Mouse (Mus musculus) heart, adult 2 months (tissue): ENCODE results near the gene Wdsub1. TPM values are rescaled to one million over a fixed set of nuclear protein-coding genes. Genes with fewer than 3 reads are reported as not detected.

Experiments used
- DNase-seq, 2 experiments: peaks; one replicate each; pipeline ENCODE4 v3.0.0; 2021
- H3K27ac ChIP-seq: fragments of 200-600 bp; 2 replicates; pipeline ENCODE4 v1.8.1; 2022
- H3K27me3 ChIP-seq: fragments of 200-500 bp; 2 replicates; pipeline ENCODE4 v1.6.1; 2012; ENCODE audit warnings: mild to moderate bottlenecking, low read length, inconsistent platforms, mixed read lengths; ENCODE audit not compliant: control insufficient read depth, insufficient read depth
- H3K36me3 ChIP-seq: fragments of 200-500 bp; 2 replicates; pipeline ENCODE4 v1.6.1; 2012; ENCODE audit warnings: low read length, inconsistent platforms; ENCODE audit not compliant: control insufficient read depth, insufficient read depth
- H3K4me1 ChIP-seq: fragments of 200-500 bp; 2 replicates; pipeline ENCODE4 v1.6.1; 2011; ENCODE audit warnings: low read length; ENCODE audit not compliant: control insufficient read depth, insufficient read depth
- H3K4me3 ChIP-seq: fragments of 200-600 bp; 2 replicates; pipeline ENCODE4 v1.8.1; 2022
- H3K79me2 ChIP-seq: fragments of 200-500 bp; replicated peaks from 2 replicates; pipeline ENCODE4 v1.6.1; 2012; ENCODE audit warnings: mild to moderate bottlenecking, inconsistent platforms, low read length, moderate library complexity, mixed read lengths; ENCODE audit not compliant: control insufficient read depth, insufficient read depth
- H3K9ac ChIP-seq: fragments of 200-500 bp; 2 replicates; pipeline ENCODE4 v1.6.1; 2012; ENCODE audit warnings: low read depth, mild to moderate bottlenecking, control low read depth, inconsistent platforms, low read length, mixed read lengths
- CTCF ChIP-seq: fragments of 200-600 bp; IDR thresholded peaks from 2 replicates; pipeline ENCODE4 v1.8.1; 2022; ENCODE audit warnings: antibody characterized with exemption, mild to moderate bottlenecking, moderate library complexity
- EP300 ChIP-seq: fragments of 200-500 bp; IDR thresholded peaks from 2 replicates; pipeline ENCODE4 v1.6.1; 2011; ENCODE audit warnings: low read depth, low read length, control low read depth; ENCODE audit not compliant: insufficient read depth
- POLR2A ChIP-seq: fragments of 200-500 bp; IDR thresholded peaks from 2 replicates; pipeline ENCODE4 v1.6.1; 2011; ENCODE audit warnings: mild to moderate bottlenecking, low read depth, low read length, control low read depth; ENCODE audit not compliant: insufficient read depth
- WGBS: fragments of 180-500 bp; shearing (Covaris S2); methylation state at CpG from one replicate; pipeline ENCODE4 v1.1.7; 2018; 5-methylcytosine and 5-hydroxymethylcytosine counted together
- intact Hi-C: fragments of 180-260 bp; cut with DNase I; formaldehyde crosslinking; loops from one replicate; pipeline ENCODE4 v1.15.1; 2025
- polyA plus RNA-seq: library from polyadenylated mRNA; depleted of rRNA; stranded (reverse); fragments of >200 nt; gene quantifications from 2 replicates; pipeline ENCODE4 v1.2.3, GENCODE M21; 2012
- total RNA-seq, 2 experiments: library from RNA; stranded (reverse); gene quantifications; 2 replicates each; pipeline ENCODE4 v1.2.3; 2021

The Wdsub1 gene
- total and polyA plus RNA-seq, 3 experiments: 21.4 to 47.7 (median 22.1) TPM

DNA sequence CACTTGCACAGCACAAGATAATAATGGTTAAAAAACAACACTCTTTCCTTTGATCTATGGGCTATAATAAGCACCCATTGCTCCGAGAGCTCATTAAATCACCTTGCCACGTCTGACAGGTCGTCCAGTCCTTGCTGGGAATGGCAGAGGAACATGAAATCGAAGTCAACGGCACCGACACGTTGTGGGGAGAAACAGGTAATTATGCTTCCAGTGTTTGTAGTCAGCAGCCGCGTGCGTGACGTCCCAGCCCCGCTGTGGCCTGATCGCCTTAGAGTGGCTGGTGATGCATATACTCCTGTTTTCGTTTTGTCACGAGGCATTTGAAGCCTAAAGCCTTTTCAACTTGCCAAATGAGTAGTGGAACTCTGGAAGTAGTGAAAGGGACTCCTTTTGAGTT, 62.3 kb downstream of the Wdsub1 start:
- H3K9ac ChIP-seq: no peak overlapping the region
- DNase-seq: no peak
- peaks cover 8% of the 10 kb centered on the region for H3K4me1 ChIP-seq
- H3K79me2 ChIP-seq: no peaks in the 10 kb centered on the region
- H3K4me3 ChIP-seq: no peak overlapping the region
- no peak for TF ChIP-seq POLR2A
- no peak for TF ChIP-seq EP300
- no peak for TF ChIP-seq CTCF
- intact Hi-C loops: no loop called here
- H3K27me3 ChIP-seq: no peaks in the 10 kb centered on the region
- 94% methylated on average over 15 of the region's 15 CpGs for WGBS
- H3K27ac ChIP-seq: no peak overlapping the region
- 0 out of 2 replicates have a peak, but pooled peaks cover under 1% of the 10 kb centered on the region for H3K36me3 ChIP-seq

DNA sequence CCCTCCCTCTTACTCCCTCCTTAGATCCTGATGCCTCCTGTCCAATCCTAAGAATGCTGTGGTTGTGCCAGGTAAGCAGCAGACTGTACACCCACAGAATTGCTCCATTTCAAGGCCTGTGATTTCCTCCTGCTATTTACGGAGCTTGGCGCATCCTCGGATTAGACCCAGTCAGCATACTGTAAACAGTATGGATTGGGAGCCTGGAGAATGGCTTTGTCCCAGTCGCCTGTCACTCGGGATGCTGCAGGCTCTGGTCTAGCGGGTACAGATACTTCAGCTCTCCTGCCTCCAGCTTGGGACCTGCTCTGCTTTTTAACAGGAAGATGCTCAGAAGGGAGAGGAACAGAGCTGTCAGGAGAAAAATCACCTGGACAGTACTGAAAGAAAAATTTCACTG, 63.0 kb downstream of the Wdsub1 start:
- peaks cover 3% of the 10 kb centered on the region for H3K4me1 ChIP-seq
- H3K9ac ChIP-seq: no peak overlapping the region
- H3K36me3 ChIP-seq: no peaks in the 10 kb centered on the region
- intact Hi-C loops: no loop called here
- 92% methylated on average over 6 of the region's 6 CpGs for WGBS
- H3K79me2 ChIP-seq: no peaks in the 10 kb centered on the region
- TF ChIP-seq CTCF (no peak), POLR2A (no peak), EP300 (no peak)
- H3K27ac ChIP-seq: no peak overlapping the region
- H3K27me3 ChIP-seq: no peaks in the 10 kb centered on the region
- H3K4me3 ChIP-seq: no peak overlapping the region
- DNase-seq: no peak

DNA sequence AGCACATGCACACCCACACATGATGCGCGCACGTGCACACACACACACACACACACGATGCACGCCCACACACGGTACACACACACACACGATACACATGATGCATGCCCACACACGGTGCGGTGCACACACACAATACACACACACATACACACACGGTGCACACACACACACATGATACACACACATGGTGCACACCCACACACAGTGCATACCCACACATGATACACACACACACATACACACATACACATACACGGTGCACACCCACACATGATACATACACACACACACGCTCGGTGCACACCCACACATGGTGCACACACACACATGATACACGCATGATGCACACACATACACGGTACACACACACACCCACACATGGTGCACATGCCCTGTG, 63.7 kb downstream of the Wdsub1 start:
- DNase-seq: no peak
- H3K4me1 ChIP-seq: no peaks in the 10 kb centered on the region
- H3K27ac ChIP-seq: no peak overlapping the region
- no peaks in the 10 kb centered on the region for H3K79me2 ChIP-seq
- H3K4me3 ChIP-seq: no peak overlapping the region
- 96% methylated on average over 15 of the region's 15 CpGs for WGBS
- H3K27me3 ChIP-seq: no peaks in the 10 kb centered on the region
- H3K9ac ChIP-seq: no peak overlapping the region
- intact Hi-C loops: no loop called here
- H3K36me3 ChIP-seq: no peaks in the 10 kb centered on the region
- TF ChIP-seq CTCF (no peak), POLR2A (no peak), EP300 (no peak)

DNA sequence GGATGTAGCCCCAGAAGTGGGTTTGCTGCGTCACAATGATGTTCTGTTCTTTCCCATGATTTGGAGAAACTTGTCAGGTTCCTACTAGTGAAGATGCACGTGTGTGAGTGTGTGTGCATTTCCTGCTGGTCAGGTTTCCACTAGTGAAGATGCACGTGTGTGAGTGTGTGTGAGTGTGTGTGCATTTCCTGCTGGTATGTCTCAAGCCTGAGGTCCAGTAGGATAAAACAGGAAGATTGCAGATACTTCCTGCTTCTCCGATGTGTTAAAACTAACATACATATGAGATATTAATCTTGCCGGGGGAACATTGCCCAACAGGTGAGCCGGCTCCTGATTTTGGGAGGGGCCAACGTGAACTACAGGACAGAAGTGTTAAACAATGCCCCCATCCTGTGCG, 67.4 kb downstream of the Wdsub1 start:
- Histone ChIP-seq H3K4me1 (peaks cover 15% of the 10 kb centered on the region), H3K9ac (no peak overlapping the region), H3K27ac (no peak overlapping the region), H3K79me2 (no peaks in the 10 kb centered on the region), H3K36me3 (peaks cover 4% of the 10 kb centered on the region; the same call in 1 of the 2 replicates), H3K27me3 (no peaks in the 10 kb centered on the region), H3K4me3 (no peak overlapping the region)
- DNase-seq: no peak
- intact Hi-C loops: loop anchor here (5.0 kb wide), 1 partner anchor 67 kb away; the partner anchor contains the start of gene Wdsub1
- no peak for TF ChIP-seq EP300
- TF ChIP-seq CTCF: no peak
- no peak for TF ChIP-seq POLR2A
- 60% methylated on average over 8 of the region's 8 CpGs for WGBS

DNA sequence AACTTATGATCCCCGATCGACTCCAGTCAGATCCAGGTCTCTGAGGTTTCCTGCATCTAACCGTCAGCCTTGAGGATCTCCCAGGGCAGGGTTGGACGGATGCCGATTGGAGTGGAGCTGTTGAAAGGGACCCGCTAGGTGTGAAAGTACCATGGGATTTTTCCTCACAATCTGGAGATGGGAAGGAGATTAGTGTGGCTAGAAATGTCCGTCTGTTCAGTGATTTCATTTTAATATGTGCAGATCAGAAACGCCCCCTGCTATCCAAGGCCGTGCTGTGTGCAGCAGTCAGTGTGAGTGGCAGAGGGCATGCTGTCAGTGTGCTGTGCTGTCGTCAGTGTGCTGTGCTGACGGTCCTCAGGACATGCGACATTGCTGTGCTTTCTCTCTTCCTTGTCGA, 68.9 kb downstream of the Wdsub1 start:
- no peak overlapping the region for H3K9ac ChIP-seq
- no peaks in the 10 kb centered on the region for H3K79me2 ChIP-seq
- no peak overlapping the region for H3K4me3 ChIP-seq
- H3K36me3 ChIP-seq: peaks cover 4% of the 10 kb centered on the region; the same call in 1 of the 2 replicates
- intact Hi-C loops: loop anchor here (5.0 kb wide), 1 partner anchor 69 kb away; the partner anchor contains the start of gene Wdsub1
- no peaks in the 10 kb centered on the region for H3K27me3 ChIP-seq
- 79% methylated on average over 13 of the region's 13 CpGs for WGBS
- no peak for DNase-seq
- H3K27ac ChIP-seq: no peak overlapping the region
- TF ChIP-seq CTCF (no peak), EP300 (no peak), POLR2A (no peak)
- H3K4me1 ChIP-seq: peaks cover 15% of the 10 kb centered on the region

DNA sequence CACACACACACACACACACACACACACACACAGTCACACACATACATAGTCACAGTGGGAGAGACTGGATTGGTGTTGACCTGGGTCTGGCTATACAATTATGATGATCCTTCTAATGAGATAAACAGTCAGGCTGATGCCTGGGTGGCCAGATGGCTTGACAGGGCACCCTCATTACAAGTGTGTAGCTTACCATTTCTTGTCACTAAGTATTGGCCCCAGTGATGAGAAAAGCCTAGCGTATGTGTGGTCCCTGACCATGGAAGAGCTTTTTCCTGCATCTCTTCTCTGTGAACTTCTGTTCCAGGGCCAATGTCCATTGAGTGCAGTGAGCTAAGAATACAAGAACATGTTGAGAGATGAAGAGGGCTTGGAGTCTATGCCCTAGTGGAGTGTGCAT, 69.8 kb downstream of the Wdsub1 start:
- no peak overlapping the region for H3K9ac ChIP-seq

More for the DNA sequence above, 69.8 kb downstream of the Wdsub1 start:
- Histone ChIP-seq H3K4me1 (peaks cover 15% of the 10 kb centered on the region), H3K27me3 (no peaks in the 10 kb centered on the region), H3K4me3 (no peak overlapping the region), H3K27ac (no peak overlapping the region; the same call in 1 of the 2 replicates), H3K36me3 (peaks cover 4% of the 10 kb centered on the region; the same call in 1 of the 2 replicates), H3K79me2 (no peaks in the 10 kb centered on the region)
- WGBS: 98% methylated on average over 1 of the region's 1 CpGs
- no peak for DNase-seq
- no peak for TF ChIP-seq POLR2A
- intact Hi-C loops: loop anchor here (5.0 kb wide), 1 partner anchor 70 kb away; the partner anchor contains the start of gene Wdsub1
